Mouse (Mus musculus): ENCODE data around the gene Gbp8. TPM values are rescaled to one million over a fixed set of nuclear protein-coding genes. Genes with fewer than 3 reads are reported as not detected.
"Not testable (repeated sequence)": the region's sequence is repeated elsewhere in the genome, so short reads cannot be mapped to it uniquely, and the experiment has no call there.

Gene Gbp8
- total RNA-seq, 2 experiments from 2014 or later, result 0.76 TPM; not detected in 1

DNA sequence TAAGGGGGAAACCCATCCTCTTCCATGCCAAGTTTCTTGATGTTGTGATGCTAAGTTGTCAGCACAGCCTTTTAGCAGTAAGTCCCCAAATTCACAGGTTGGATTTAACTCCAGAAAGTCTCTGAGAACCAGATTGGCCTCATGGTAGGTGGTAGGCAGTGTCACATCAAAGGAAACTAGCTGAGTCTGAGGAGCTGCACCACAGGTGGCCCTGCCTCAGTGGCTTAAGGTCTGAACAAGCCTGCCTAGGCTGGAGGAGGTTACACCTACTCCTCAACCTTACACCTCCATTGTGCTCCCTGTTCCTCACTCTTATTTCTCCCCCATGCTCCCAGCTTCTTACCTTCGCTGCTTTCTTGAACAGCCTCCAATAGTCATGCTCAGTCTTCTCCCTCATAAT, 76.0 kb downstream of the Gbp8 start:
- ATAC-seq (replicated peaks; ENCODE audit: low FRiP score, low TSS enrichment, poor library complexity, severe bottlenecking), result no peak

DNA sequence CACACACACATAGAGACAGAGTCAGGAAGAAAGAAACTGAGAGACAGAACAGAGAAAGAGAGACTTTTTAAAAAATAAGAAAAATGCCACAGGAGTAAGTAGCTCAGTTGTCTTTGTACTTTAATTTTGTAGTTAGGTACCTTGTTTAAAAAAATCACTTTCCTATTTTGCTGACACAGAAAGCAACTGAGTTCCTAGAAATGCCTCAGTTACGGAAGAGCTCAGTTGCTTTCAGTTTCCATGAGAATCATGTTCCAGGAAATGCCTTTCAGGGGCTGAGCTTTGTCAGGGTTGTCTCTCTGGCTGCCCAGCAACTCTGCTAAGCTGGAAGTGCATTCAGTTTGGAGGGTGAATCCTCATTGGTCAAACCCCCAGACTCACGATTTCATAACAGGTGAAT, 76.9 kb downstream of the Gbp8 start:
- ATAC-seq (replicated peaks; ENCODE audit: low FRiP score, low TSS enrichment, poor library complexity, severe bottlenecking), result not testable (repeated sequence)

DNA sequence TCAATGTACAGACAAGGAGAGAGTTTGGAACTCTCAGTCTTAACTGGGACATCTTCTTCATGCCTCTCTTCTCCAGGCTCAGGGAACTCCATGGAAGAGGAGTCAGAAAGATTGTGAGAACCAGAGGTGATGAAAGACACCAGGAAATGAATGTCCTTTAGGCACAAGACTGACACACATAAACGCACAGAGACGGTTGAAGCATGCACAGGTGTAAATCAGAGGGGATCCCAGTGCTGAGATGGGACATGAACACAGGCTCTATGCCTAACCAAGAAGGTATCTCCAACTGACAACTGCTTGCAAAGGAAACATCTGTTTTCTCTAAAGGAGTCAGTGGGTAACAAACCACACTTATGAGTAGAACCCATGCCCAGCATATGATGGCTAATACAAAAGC, 79.1 kb downstream of the Gbp8 start:
- no peak for ATAC-seq (replicated peaks; ENCODE audit: low FRiP score, low TSS enrichment, poor library complexity, severe bottlenecking)

DNA sequence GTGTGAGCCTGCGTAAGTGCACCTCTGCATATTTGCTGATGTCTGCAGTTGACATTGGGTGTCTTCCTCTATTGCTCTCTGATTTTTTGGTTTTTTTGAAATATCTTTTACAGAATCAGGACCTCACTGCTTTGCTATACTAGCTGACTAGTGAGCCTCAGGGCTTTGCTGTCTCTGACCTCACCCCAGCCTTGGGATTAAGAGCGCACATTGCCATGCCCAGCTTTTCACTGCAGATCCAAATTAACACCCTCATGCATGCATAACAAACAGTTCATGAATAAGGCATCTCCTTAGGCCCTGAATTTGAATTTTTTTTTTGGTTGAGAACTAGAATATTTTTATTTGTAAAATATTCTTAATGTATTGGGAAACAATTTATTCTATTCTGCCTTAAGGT, 84.1 kb downstream of the Gbp8 start:
- ATAC-seq (replicated peaks; ENCODE audit: low FRiP score, low TSS enrichment, poor library complexity, severe bottlenecking), result no peak

DNA sequence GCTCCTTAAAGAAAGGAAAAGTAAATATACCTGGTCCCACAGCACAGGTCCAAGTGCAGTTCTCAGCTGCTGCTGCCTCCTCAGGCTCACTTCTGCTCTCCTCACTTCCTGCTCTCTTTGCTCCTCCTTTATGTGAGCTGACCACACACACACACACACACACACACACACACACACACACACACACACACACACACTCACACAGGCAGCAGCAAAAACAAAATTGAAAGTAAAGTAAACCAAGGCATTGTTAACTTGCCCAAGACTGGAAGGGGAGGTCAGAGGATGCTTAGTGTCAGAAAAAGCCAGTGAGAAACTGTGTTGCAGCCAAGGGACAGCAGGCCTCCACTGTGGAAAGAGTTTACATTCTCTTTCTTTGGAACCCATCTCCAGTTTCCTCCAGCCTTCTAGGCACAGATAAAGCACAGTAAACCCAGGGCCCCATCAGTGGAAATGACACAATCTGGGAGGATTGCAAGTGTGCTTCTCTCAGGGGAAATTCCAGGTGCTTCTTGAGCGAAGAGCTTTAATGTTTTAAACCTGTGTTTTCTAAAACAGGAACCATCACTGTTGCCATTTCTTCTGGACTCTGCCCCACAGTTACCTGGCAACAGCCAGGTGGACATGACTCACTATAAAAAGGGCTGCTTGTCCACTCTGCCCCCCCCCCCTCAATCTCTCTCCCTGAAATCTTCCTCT, 85.7 kb downstream of the Gbp8 start:
- not testable (repeated sequence) for ATAC-seq (replicated peaks; ENCODE audit: low FRiP score, low TSS enrichment, poor library complexity, severe bottlenecking)

DNA sequence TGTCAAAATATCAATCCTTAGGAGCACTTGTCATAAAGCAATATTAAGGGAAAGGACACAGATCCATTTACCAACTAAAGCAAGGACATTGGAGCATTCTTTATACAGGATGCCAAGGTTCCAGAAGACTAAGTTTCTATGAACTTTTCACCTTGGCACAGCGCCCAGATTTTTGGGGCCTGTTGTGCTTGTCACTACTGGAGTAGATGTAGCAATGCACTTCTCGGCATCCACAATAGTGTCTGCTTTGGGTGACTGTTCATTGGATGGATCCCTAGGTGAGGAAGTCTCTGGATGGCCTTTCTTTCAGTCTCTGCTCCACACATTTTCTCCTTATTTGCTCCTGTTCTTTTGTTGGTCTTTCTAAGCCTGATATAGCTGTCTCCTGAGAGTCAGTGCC, 107.0 kb downstream of the Gbp8 start:
- no peak for ATAC-seq (replicated peaks; ENCODE audit: low FRiP score, low TSS enrichment, poor library complexity, severe bottlenecking)

DNA sequence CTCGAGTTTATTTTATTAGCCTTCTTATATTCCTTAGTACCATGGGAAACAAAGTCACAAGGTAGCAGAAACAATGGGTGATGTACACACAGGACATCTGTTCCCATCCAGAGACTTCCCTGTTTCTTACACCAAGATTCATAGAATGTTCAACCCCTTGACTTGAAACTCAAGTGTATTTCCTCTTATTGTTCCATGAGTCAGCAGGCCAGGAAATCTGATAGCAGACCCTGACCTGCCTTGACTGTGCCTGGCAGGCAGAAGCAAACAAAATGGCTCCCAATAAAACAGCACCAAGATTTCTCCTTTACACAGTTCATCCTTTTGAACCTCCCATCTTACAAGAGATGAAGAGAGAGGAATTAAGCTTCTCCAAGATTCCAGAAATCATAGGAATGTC, 126.8 kb downstream of the Gbp8 start:
- ATAC-seq (replicated peaks; ENCODE audit: low FRiP score, low TSS enrichment, poor library complexity, severe bottlenecking), result no peak

DNA sequence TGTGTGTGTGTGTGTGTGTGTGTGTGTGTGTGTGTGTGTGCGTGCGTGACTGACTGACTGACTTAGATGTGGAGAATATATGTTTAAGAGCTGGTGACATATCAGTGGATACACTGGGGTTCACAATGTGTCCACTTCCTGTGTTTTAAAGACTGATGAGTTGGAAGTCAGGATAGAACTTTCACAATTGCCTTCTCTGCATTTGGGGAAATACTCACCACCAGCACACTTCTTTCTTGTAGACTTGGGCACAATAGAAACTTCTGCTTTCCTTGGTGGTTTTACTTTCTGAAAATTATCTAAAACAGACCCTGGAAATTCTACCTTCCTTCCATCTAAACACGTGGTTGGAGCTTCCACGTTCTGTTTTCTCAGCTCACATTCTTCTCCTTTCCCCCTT, 127.8 kb downstream of the Gbp8 start:
- no peak for ATAC-seq (replicated peaks; ENCODE audit: low FRiP score, low TSS enrichment, poor library complexity, severe bottlenecking)

DNA sequence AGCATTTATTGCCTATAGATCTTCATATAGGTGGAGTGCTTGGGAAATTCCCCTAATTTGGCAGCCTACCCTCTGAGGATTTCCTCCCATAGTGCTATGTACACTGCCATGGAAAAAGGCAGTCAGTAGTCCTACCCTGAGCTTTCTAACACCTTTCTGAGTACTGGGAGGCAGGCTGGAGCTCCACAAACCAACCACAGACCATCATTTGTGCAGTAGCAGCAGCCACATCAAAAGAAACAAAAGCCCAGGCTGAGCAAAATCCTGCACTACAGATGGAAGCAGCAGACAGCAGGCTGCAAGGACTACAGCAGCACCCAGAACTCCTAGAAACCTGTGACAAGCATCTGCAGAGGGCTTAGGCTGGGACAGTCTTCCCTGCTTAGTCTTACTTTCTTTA, 129.0 kb downstream of the Gbp8 start:
- ATAC-seq (replicated peaks; ENCODE audit: low FRiP score, low TSS enrichment, poor library complexity, severe bottlenecking), result no peak

DNA sequence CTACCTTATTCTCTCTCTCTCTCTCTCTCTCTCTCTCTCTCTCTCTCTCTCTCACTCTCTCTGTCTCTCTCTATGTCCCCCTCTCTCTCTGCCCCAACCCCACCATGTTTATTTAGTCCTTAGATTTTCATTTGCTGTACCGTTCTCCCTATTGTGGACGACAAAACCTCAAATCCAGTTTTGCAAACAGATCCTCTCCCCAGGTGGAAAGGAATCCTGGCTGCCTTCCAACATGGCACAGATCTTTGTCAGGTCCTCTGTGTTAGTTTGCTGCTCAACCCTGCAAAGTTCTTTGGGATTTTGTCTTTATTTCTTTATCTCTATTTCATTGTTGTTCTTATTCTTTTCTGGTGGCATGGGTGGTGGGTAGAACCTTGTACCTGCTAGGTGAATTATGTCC, 149.9 kb downstream of the Gbp8 start:
- no peak for ATAC-seq (replicated peaks; ENCODE audit: low FRiP score, low TSS enrichment, poor library complexity, severe bottlenecking)

DNA sequence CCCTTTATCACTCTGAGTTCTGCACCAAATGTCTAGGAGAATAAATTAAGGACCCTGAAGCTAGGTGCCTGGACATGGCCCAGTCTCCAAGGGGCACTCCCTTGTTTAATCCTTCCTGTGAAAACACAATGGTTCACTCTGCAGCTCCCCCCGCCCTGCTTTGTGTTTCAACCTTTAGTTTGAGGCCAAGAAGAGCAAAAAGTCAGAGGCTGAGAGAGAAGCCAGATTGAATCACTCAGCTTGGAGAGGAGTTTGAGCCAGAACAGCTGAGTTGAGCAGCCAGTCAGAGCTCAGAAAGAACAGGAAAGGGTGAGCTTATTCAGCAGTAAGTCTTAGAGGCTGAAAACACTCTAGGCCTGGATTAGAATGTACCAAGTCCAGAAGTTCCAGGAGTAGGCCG, 151.3 kb downstream of the Gbp8 start:
- ATAC-seq (replicated peaks; ENCODE audit: low FRiP score, low TSS enrichment, poor library complexity, severe bottlenecking), result no peak

DNA sequence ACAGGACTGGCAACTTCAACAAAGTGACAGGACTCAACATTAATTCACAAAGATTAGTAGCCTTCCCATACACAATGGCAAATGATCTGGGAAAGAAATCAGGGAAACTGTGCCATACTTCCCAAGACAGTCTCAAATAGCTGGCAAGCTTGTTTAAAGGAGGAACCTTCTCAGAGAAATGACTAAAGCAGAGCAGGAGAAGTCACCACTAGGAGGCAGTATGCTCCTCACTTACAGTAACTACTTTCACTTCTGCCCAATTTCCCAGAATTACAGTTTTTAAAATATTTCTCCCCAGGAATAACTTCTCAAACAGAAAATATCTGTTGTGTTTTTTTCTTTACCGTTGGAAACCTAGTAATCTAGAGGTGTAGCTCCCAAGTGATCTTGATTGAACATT, 152.6 kb downstream of the Gbp8 start:
- no peak for ATAC-seq (replicated peaks; ENCODE audit: low FRiP score, low TSS enrichment, poor library complexity, severe bottlenecking)

DNA sequence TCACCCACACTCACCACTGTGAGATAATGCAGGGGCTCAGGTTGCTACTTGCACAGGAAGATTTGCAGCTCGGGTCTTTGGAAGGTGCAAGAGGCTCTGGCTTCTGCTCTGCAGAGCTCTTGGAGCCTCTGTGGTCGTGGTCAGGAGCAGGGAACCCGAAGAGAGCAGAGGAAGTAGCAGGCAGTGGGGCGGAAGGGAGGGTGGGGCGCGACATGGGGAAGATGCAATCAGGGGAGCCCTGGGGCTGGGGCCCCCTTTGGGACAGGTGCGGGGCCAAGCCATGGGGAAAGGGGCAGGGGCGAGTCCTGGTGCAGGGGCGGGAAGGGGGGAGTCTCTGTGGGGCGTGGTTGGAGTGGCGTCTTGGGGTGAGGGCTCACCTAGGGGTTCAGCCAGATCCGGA, 156.8 kb downstream of the Gbp8 start, which contains the start of gene Abcg3:
Abcg3 (minus strand) TSS at position 184 of the 400 bp plus-strand sequence.
- peak; percentile 26; the same call in 1 of the 2 replicates for ATAC-seq (replicated peaks; ENCODE audit: low FRiP score, low TSS enrichment, poor library complexity, severe bottlenecking)

DNA sequence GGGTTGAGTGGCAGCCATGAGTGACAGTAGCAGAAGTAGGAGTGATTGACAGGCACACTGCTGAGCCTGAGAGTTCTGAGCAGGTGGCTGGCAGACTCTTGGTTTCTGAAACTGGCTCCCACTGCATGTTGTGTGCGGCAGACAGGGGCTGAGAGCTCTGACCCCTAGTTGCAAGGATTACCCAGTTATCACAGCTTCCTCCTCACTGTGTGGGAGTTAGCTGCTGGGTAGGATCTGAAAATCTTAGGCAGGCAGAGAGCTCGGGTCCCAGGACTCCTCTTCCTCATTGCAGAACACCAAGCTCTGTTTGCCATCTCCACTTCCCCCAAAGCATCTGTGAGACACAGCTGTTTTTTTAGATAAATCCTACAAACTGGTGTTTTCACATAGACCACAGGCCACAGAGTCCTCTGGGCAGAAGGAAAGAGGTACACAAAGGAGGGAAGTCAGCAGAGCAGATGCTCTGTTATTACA, 160.3 kb downstream of the Gbp8 start:
- ATAC-seq (replicated peaks; ENCODE audit: low FRiP score, low TSS enrichment, poor library complexity, severe bottlenecking), result no peak

Other genes with a start within 250 kb of the Gbp8 start
- gene Abcg3, start 156.8 kb downstream of the Gbp8 start, total RNA-seq (2014; fragmentation: Nextera tagmentation), result 0.52 and 0.69 TPM in 2 replicates
- gene Abcg3, start 156.8 kb downstream of the Gbp8 start, total RNA-seq (2017), result 0.56 TPM in 1 of 2 replicates, not detected in the other
- 2.0 and 5.0 TPM in 2 replicates for gene Gbp9, start within 50 bp of the Gbp8 start, total RNA-seq (2014; fragmentation: Nextera tagmentation)
- 1.2 TPM in 1 of 2 replicates, not detected in the other for gene Gbp9, start within 50 bp of the Gbp8 start, total RNA-seq (2017)
- 2.8 and 5.0 TPM in 2 replicates for gene Gbp4, start within 50 bp of the Gbp8 start, total RNA-seq (2014; fragmentation: Nextera tagmentation)
- gene Gbp4, start within 50 bp of the Gbp8 start, total RNA-seq (2017), result 1.3 TPM in 1 of 2 replicates, not detected in the other
- gene Gbp10, start 100.0 kb upstream of the Gbp8 start, total RNA-seq (2014; fragmentation: Nextera tagmentation), result not detected in 2 replicates
- not detected in 2 replicates for gene Gbp10, start 100.0 kb upstream of the Gbp8 start, total RNA-seq (2017)
- not detected in 2 replicates for gene Gm43302, start 154.2 kb upstream of the Gbp8 start, total RNA-seq (2014; fragmentation: Nextera tagmentation)
- not detected in 2 replicates for gene Gm43302, start 154.2 kb upstream of the Gbp8 start, total RNA-seq (2017)
- gene Gbp6, start 154.2 kb upstream of the Gbp8 start, total RNA-seq (2014; fragmentation: Nextera tagmentation), result 0.27 TPM in 1 of 2 replicates, not detected in the other
- 0.30 and 0.61 TPM in 2 replicates for gene Gbp6, start 154.2 kb upstream of the Gbp8 start, total RNA-seq (2017)